Mouse (Mus musculus) liver, embryonic 11.5 days (tissue): ENCODE measurements around the gene Ttll3. TPM values are rescaled to one million over a fixed set of nuclear protein-coding genes. Genes with fewer than 3 reads are reported as not detected.

Experiments
- ATAC-seq: fragments of 200-750 bp; cut with Nextera tagmentation; replicated peaks from 2 replicates; pipeline ENCODE4 v1.8.0; 2017; ENCODE audit warnings: moderate number of reproducible peaks, mild to moderate bottlenecking, moderate TSS enrichment, moderate library complexity; ENCODE audit not compliant: low FRiP score
- DNase-seq: peaks from one replicate; pipeline ENCODE4 v3.0.0-alpha.2; 2017; ENCODE audit warnings: low spot score
- H3K27ac ChIP-seq: fragments of 300-500 bp; sonication (generic); 2 replicates; pipeline ENCODE4 v1.5.1; 2014; ENCODE audit warnings: mild to moderate bottlenecking, low read depth, low read length, control low read depth
- H3K27me3 ChIP-seq: fragments of 300-500 bp; sonication (generic); replicated peaks from 2 replicates; pipeline ENCODE4 v1.6.1; 2014; ENCODE audit warnings: low read length, mixed read lengths; ENCODE audit not compliant: control insufficient read depth, insufficient read depth
- H3K36me3 ChIP-seq: fragments of 300-500 bp; sonication (generic); 2 replicates; pipeline ENCODE4 v1.6.1; 2014; ENCODE audit warnings: mild to moderate bottlenecking, low read length, moderate library complexity, mixed read lengths; ENCODE audit not compliant: control insufficient read depth, insufficient read depth
- H3K4me1 ChIP-seq: fragments of 300-500 bp; sonication (generic); replicated peaks from 2 replicates; pipeline ENCODE4 v1.6.1; 2014; ENCODE audit warnings: low read length, mixed read lengths; ENCODE audit not compliant: control insufficient read depth, insufficient read depth
- H3K4me2 ChIP-seq: fragments of 300-500 bp; sonication (generic); 2 replicates; pipeline ENCODE4 v1.6.1; 2014; ENCODE audit warnings: mild to moderate bottlenecking, control low read depth, moderate library complexity
- H3K4me3 ChIP-seq: fragments of 300-500 bp; sonication (generic); 2 replicates; pipeline ENCODE4 v1.5.1; 2014; ENCODE audit warnings: low read depth, low read length, control low read depth
- H3K9ac ChIP-seq: fragments of 300-500 bp; sonication (generic); 2 replicates; pipeline ENCODE4 v1.6.1; 2014; ENCODE audit warnings: low read depth, low read length, control low read depth
- H3K9me3 ChIP-seq: fragments of 300-500 bp; sonication (generic); 2 replicates; pipeline ENCODE4 v1.6.1; 2016; ENCODE audit warnings: low read length, inconsistent platforms, mixed read lengths; ENCODE audit not compliant: control insufficient read depth
- WGBS: fragments of 180-500 bp; shearing (Covaris S2); extraction: QIAGEN DNeasy Blood & Tissue Kit; methylation state at CpG from one replicate; pipeline ENCODE4 v1.1.7; 2014; 5-methylcytosine and 5-hydroxymethylcytosine counted together
- polyA plus RNA-seq: library from polyadenylated mRNA; unstranded; fragments of >200 nt; fragmentation: Nextera tagmentation; extraction: Ambion mirVana; gene quantifications from 2 replicates; pipeline ENCODE4 v1.2.1, GENCODE M21; 2014

The Ttll3 gene
- polyA plus RNA-seq, 1 experiment from 2014 or later, result 2.4 TPM

- no peak overlapping the region for H3K27ac ChIP-seq
- ATAC-seq (no peak), DNase-seq (no peak)
- H3K4me1 ChIP-seq, result peaks cover 7% of the 10 kb centered on the region; the same call in 1 of the 2 replicates
- no peak overlapping the region for H3K4me3 ChIP-seq
- H3K27me3 ChIP-seq, result no peaks in the 10 kb centered on the region
- no peaks in the 10 kb centered on the region for H3K36me3 ChIP-seq
- no peak overlapping the region for H3K4me2 ChIP-seq
- no peaks in the 10 kb centered on the region for H3K9me3 ChIP-seq
- WGBS, result 39% methylated on average over 10 of the region's 10 CpGs
- H3K9ac ChIP-seq, result no peak overlapping the region
Measured at GRCm38 (mm10) chr6:113351653-113352052, 37.4 kb upstream of the Ttll3 start.

DNA sequence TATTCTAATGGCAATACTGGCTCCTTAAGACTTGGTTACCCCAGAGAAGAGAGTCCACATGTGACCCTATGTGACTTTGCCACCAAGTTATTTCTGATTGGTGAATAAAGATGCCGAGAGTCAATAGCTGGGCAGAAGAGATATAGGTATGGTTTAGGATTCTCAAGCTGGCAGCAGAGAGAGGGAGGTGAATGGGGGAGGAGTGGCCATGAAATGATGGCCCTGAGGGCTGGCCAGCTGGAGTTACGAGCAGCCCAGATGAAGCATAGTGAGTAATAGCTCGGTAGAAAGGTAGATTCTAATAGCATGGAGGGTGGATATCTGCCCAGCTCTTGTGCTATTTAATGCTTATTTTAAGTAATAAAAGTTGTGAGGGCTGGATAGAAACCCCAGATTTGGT is 36.2 kb upstream of the Ttll3 start:
- H3K27ac ChIP-seq, result no peak overlapping the region
- ATAC-seq, result no peak
- WGBS, result 72% methylated on average over 3 of the region's 3 CpGs

DNA sequence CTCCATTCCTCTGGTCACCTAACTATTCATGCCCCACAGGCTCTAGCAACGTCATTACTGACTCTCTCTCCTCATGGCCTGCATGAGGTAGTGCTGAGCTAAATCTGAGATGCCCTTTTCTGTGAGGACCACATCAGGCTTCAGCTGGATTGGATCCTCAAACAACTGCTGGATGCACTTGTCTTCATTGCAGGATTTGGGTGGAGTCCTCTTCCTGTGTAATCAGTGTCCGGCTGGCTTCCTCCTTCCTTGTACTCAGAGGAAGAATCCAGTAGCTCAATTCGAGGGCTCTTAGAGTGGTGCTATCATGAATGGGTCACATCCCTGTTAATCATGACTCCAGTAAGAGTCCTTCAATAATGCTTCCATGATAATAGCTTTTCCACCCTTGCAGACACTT is 35.4 kb upstream of the Ttll3 start:
- DNase-seq, result no peak
- 61% methylated on average over 3 of the region's 3 CpGs for WGBS
- no peak for ATAC-seq

More for the DNA sequence above, 36.2 kb upstream of the Ttll3 start:
- Histone ChIP-seq H3K36me3 (no peaks in the 10 kb centered on the region), H3K27me3 (no peaks in the 10 kb centered on the region), H3K4me1 (peaks cover 7% of the 10 kb centered on the region; the same call in 1 of the 2 replicates), H3K4me3 (no peak overlapping the region), H3K9ac (no peak overlapping the region), H3K9me3 (no peaks in the 10 kb centered on the region), H3K4me2 (no peak overlapping the region)
- DNase-seq, result no peak

GRCm38 (mm10) chr6:113361476-113361875 is 27.6 kb upstream of the Ttll3 start:
- Histone ChIP-seq H3K9me3 (no peaks in the 10 kb centered on the region), H3K27me3 (no peaks in the 10 kb centered on the region), H3K4me3 (no peak overlapping the region), H3K27ac (no peak overlapping the region), H3K9ac (no peak overlapping the region), H3K36me3 (no peaks in the 10 kb centered on the region), H3K4me1 (no peaks in the 10 kb centered on the region), H3K4me2 (no peak overlapping the region)
- 72% methylated on average over 4 of the region's 4 CpGs for WGBS
- no peak for DNase-seq
- ATAC-seq, result no peak; the same call in 1 of the 2 replicates

More for the DNA sequence above, 35.4 kb upstream of the Ttll3 start:
- no peaks in the 10 kb centered on the region for H3K9me3 ChIP-seq
- H3K27me3 ChIP-seq, result no peaks in the 10 kb centered on the region
- H3K27ac ChIP-seq, result no peak overlapping the region
- H3K9ac ChIP-seq, result 0 out of 2 replicates have a peak overlapping the region, but pooled peaks have one; percentile 9
- H3K36me3 ChIP-seq, result no peaks in the 10 kb centered on the region
- H3K4me3 ChIP-seq, result no peak overlapping the region
- H3K4me1 ChIP-seq, result peaks cover 7% of the 10 kb centered on the region; the same call in 1 of the 2 replicates
- no peak overlapping the region for H3K4me2 ChIP-seq

DNA sequence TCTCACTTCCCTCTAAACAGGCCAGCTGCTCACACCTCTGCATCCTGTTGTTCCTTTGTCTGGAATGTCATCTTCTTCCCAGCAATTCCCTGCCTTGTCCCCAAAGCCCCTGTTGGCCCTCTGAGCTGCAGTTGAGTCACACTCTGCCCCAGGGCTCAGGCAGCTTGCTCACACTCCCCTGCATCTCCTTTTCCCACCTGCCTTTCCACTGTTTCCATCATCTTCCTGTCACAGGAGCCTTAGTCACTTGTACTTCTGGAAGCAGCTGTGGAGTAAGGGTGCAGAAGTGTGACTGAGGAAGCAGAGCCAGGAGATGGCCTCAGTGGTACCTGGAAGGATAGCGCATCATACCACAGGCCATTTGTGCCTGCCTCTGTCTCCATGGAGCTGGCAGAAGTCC is 26.8 kb upstream of the Ttll3 start:
- Histone ChIP-seq H3K9me3 (no peaks in the 10 kb centered on the region), H3K4me2 (no peak overlapping the region), H3K4me1 (no peaks in the 10 kb centered on the region), H3K27ac (no peak overlapping the region), H3K36me3 (no peaks in the 10 kb centered on the region), H3K4me3 (no peak overlapping the region), H3K27me3 (no peaks in the 10 kb centered on the region), H3K9ac (no peak overlapping the region)
- WGBS, result 100% methylated on average over 1 of the region's 1 CpGs
- DNase-seq (no peak), ATAC-seq (no peak)

DNA sequence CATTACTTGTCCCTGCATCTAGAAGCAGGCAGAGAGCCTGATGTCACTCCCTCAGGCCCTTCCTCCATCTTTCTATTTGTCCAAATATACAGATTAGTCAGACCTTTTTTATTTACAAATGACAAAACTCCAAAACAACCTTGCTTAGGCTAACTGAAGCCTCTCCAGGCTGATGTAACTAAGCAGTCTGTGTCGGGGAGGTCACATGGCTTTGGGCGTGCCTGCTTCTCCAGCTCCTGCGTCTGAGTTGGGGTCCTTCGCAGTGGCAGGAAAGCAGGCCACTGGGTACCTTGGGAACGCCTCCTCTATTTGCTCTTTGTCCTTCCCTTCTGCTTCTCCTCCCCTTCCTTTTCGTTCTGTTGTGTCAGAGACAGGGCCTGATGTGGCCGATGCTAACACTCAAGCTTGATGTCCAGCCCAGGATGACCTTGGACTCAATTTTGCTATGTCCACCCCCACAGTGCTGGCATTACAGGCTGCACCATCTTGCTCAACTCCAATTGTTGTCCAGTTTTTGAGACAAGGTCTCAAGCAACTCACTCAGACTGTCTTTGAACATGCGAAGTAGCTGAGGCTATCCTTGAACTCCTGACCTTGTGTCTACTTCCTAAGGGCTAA is 24.4 kb upstream of the Ttll3 start:
- Histone ChIP-seq H3K4me3 (no peak overlapping the region), H3K27me3 (no peaks in the 10 kb centered on the region), H3K9me3 (no peaks in the 10 kb centered on the region), H3K9ac (no peak overlapping the region), H3K27ac (no peak overlapping the region), H3K36me3 (peaks cover 4% of the 10 kb centered on the region; the same call in 1 of the 2 replicates), H3K4me2 (no peak overlapping the region), H3K4me1 (no peaks in the 10 kb centered on the region)
- 68% methylated on average over 8 of the region's 8 CpGs for WGBS
- DNase-seq, result no peak
- ATAC-seq, result no peak

- H3K36me3 ChIP-seq, result peaks cover 13% of the 10 kb centered on the region; the same call in 1 of the 2 replicates
- no peak overlapping the region for H3K4me3 ChIP-seq
- 87% methylated on average over 6 of the region's 6 CpGs for WGBS
- no peaks in the 10 kb centered on the region for H3K27me3 ChIP-seq
- H3K9ac ChIP-seq, result no peak overlapping the region
- no peak overlapping the region for H3K4me2 ChIP-seq
- no peaks in the 10 kb centered on the region for H3K9me3 ChIP-seq
- DNase-seq (no peak), ATAC-seq (no peak)
- no peak overlapping the region for H3K27ac ChIP-seq
- H3K4me1 ChIP-seq, result no peaks in the 10 kb centered on the region
Measured at GRCm38 (mm10) chr6:113366639-113367038, 22.4 kb upstream of the Ttll3 start.

GRCm38 (mm10) chr6:113367574-113367973 is 21.5 kb upstream of the Ttll3 start:
- H3K4me1 ChIP-seq, result no peaks in the 10 kb centered on the region
- no peaks in the 10 kb centered on the region for H3K27me3 ChIP-seq
- H3K4me2 ChIP-seq, result no peak overlapping the region
- peaks cover 20% of the 10 kb centered on the region for H3K36me3 ChIP-seq
- H3K9ac ChIP-seq, result no peak overlapping the region
- H3K27ac ChIP-seq, result no peak overlapping the region
- WGBS, result 100% methylated on average over 1 of the region's 1 CpGs
- no peaks in the 10 kb centered on the region for H3K9me3 ChIP-seq
- no peak for ATAC-seq
- no peak overlapping the region for H3K4me3 ChIP-seq
- DNase-seq, result no peak

DNA sequence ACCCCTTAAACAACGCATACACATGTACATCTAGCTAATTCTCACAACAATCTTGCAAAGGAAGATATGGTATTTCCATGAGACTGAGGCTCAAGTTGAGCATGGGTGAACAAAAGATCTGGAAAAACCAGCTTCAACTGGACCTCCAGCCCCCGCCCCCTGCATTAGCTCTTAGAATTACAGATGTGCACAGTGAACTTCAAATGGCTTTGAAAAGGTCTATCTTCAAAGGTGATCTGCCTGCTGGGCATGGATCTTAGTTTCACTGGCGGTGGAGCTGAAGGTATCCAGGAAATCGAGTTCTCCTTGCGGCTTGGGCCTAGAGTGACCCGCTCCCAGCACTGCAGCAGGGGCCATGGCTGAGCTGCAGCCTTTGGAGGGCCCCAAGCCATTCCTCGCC is 20.9 kb upstream of the Ttll3 start:
- no peak for DNase-seq
- H3K9ac ChIP-seq, result no peak overlapping the region
- H3K9me3 ChIP-seq, result no peaks in the 10 kb centered on the region
- WGBS, result 93% methylated on average over 7 of the region's 7 CpGs
- peaks cover 21% of the 10 kb centered on the region for H3K36me3 ChIP-seq
- no peak overlapping the region for H3K27ac ChIP-seq
- no peak for ATAC-seq
- no peak overlapping the region for H3K4me3 ChIP-seq
- no peaks in the 10 kb centered on the region for H3K27me3 ChIP-seq
- H3K4me2 ChIP-seq, result no peak overlapping the region
- H3K4me1 ChIP-seq, result 0 out of 2 replicates have a peak, but pooled peaks cover 2% of the 10 kb centered on the region
